Mouse (Mus musculus) right cerebral cortex, postnatal 4 days (tissue): ENCODE data around the gene Usp25.

Experiments used
- DNase-seq: peaks from one replicate; pipeline ENCODE4 v3.0.0-alpha.2; 2022

The Usp25 gene

GRCm38 (mm10) chr16:77150338-77150737 is 136.8 kb downstream of the Usp25 start:
- DNase-seq, result no peak

- no peak for DNase-seq
These were observed 137.4 kb downstream of the Usp25 start for GRCm38 (mm10) chr16:77150884-77151283.

GRCm38 (mm10) chr16:77152288-77152687 is 138.8 kb downstream of the Usp25 start:
- no peak for DNase-seq

- DNase-seq, result no peak
These were observed 139.8 kb downstream of the Usp25 start for GRCm38 (mm10) chr16:77153216-77153715.

GRCm38 (mm10) chr16:77153815-77154214 is 140.3 kb downstream of the Usp25 start:
- no peak for DNase-seq

GRCm38 (mm10) chr16:77154831-77155230 is 141.3 kb downstream of the Usp25 start:
- no peak for DNase-seq
